Mouse (Mus musculus): ENCODE measurements around the gene Itgb2. TPM values are rescaled to one million over a fixed set of nuclear protein-coding genes. Genes with fewer than 3 reads are reported as not detected.
A peak's percentile ranks its signal among the peaks of the same experiment; 100 is the strongest.

Gene Itgb2
- 1.3 TPM in 2 replicates for polyA plus RNA-seq (2015; fragmentation: Nextera tagmentation; extraction: Ambion mirVana)

- no peak for TF ChIP-seq CTCF (IDR thresholded peaks at IDR 0.05; ENCODE audit: low read depth)
- no peak for TF ChIP-seq EP300 (optimal IDR thresholded peaks at IDR 0.05)
These were observed at the start of gene Itgb2 for GRCm38 (mm10) chr10:77530140-77530539. Gene Itgb2 (plus strand): TSS chr10:77530252.

GRCm38 (mm10) chr10:77481814-77482213, 48.2 kb upstream of the Itgb2 start:
- Histone ChIP-seq H3K27ac (replicated peaks) (no peak overlapping the region), H3K36me3 (ENCODE audit: control insufficient read depth, insufficient read depth, low read length) (no peaks in the 10 kb centered on the region; the same call in 1 of the 2 replicates), H3K4me3 (ENCODE audit: low read depth, low read length) (no peak overlapping the region), H3K4me1 (replicated peaks; ENCODE audit: control insufficient read depth, insufficient read depth) (peaks cover 5% of the 10 kb centered on the region), H3K4me2 (replicated peaks; ENCODE audit: low read depth) (no peak overlapping the region), H3K9me3 (ENCODE audit: control insufficient read depth, low read length) (no peaks in the 10 kb centered on the region), H3K27me3 (ENCODE audit: control insufficient read depth, insufficient read depth, low read length) (no peaks in the 10 kb centered on the region), H3K9ac (ENCODE audit: low read length) (no peak overlapping the region)
- ATAC-seq (ENCODE audit: low FRiP score, low TSS enrichment): no peak
- no peak for DNase-seq (ENCODE audit: low spot score)
- TF ChIP-seq EP300 (optimal IDR thresholded peaks at IDR 0.05) (no peak), CTCF (IDR thresholded peaks at IDR 0.05; ENCODE audit: low read depth) (no peak)

More at GRCm38 (mm10) chr10:77530140-77530539, at the start of gene Itgb2:
- 58% methylated on average over 9 of the region's 9 CpGs for WGBS
- H3K36me3 ChIP-seq (ENCODE audit: control insufficient read depth, insufficient read depth, low read length): no peaks in the 10 kb centered on the region
- no peak within 1 kb of the TSS for H3K9ac ChIP-seq (ENCODE audit: low read length)
- no peak within 1 kb of the TSS for H3K27ac ChIP-seq (replicated peaks)
- H3K9me3 ChIP-seq (ENCODE audit: control insufficient read depth, low read length): no peaks in the 10 kb centered on the region
- no peak within 1 kb of the TSS for H3K4me2 ChIP-seq (replicated peaks; ENCODE audit: low read depth)
- ATAC-seq (ENCODE audit: low FRiP score, low TSS enrichment): no peak
- H3K4me1 ChIP-seq (replicated peaks; ENCODE audit: control insufficient read depth, insufficient read depth): no peaks in the 10 kb centered on the region
- no peak for DNase-seq (ENCODE audit: low spot score)
- H3K27me3 ChIP-seq (ENCODE audit: control insufficient read depth, insufficient read depth, low read length): no peaks in the 10 kb centered on the region
- no peak within 1 kb of the TSS for H3K4me3 ChIP-seq (ENCODE audit: low read depth, low read length)

- no peak for TF ChIP-seq CTCF (IDR thresholded peaks at IDR 0.05; ENCODE audit: low read depth)
- no peak for TF ChIP-seq EP300 (optimal IDR thresholded peaks at IDR 0.05)
- H3K4me2 ChIP-seq (replicated peaks; ENCODE audit: low read depth): 0 out of 2 replicates have a peak overlapping the region, but pooled peaks have one; percentile 8
These were observed 45.7 kb upstream of the Itgb2 start for GRCm38 (mm10) chr10:77484205-77484935.

DNA sequence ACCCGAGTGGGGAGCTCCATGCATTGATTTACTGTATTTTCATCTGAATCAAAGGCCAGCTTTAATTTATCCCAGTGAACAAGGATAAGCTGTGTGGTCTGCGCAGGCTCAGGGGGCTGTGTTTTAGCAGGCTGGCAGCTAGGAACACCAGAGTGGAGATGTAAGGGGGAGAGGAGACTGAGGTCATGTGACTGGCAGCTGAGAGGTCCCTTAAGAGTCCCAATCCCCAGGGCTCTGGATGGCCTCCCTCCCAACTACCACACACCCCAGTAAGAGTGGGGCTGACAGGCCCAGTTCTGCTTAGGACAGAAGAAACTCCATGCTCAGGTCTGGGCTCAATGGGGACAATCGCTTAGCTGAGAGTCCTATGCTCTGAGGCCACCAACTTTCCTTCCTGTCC, 44.3 kb upstream of the Itgb2 start:
- Histone ChIP-seq H3K4me1 (replicated peaks; ENCODE audit: control insufficient read depth, insufficient read depth) (peaks cover 5% of the 10 kb centered on the region), H3K27me3 (ENCODE audit: control insufficient read depth, insufficient read depth, low read length) (no peaks in the 10 kb centered on the region), H3K9ac (ENCODE audit: low read length) (no peak overlapping the region), H3K27ac (replicated peaks) (no peak overlapping the region), H3K9me3 (ENCODE audit: control insufficient read depth, low read length) (no peaks in the 10 kb centered on the region), H3K4me2 (replicated peaks; ENCODE audit: low read depth) (no peak overlapping the region), H3K4me3 (ENCODE audit: low read depth, low read length) (no peak overlapping the region), H3K36me3 (ENCODE audit: control insufficient read depth, insufficient read depth, low read length) (peaks cover 18% of the 10 kb centered on the region)
- TF ChIP-seq CTCF (IDR thresholded peaks at IDR 0.05; ENCODE audit: low read depth) (no peak), EP300 (optimal IDR thresholded peaks at IDR 0.05) (no peak)
- no peak for ATAC-seq (ENCODE audit: low FRiP score, low TSS enrichment)
- 64% methylated on average over 3 of the region's 3 CpGs for WGBS
- no peak for DNase-seq (ENCODE audit: low spot score)

More at GRCm38 (mm10) chr10:77484205-77484935, 45.7 kb upstream of the Itgb2 start:
- 14% methylated on average over 18 of the region's 18 CpGs for WGBS
- Histone ChIP-seq H3K27ac (replicated peaks) (peak overlapping the region; percentile 61), H3K9ac (ENCODE audit: low read length) (no peak overlapping the region), H3K4me3 (ENCODE audit: low read depth, low read length) (no peak overlapping the region), H3K4me1 (replicated peaks; ENCODE audit: control insufficient read depth, insufficient read depth) (peaks cover 5% of the 10 kb centered on the region), H3K36me3 (ENCODE audit: control insufficient read depth, insufficient read depth, low read length) (peaks cover 10% of the 10 kb centered on the region), H3K27me3 (ENCODE audit: control insufficient read depth, insufficient read depth, low read length) (no peaks in the 10 kb centered on the region), H3K9me3 (ENCODE audit: control insufficient read depth, low read length) (no peaks in the 10 kb centered on the region)
- peak; percentile 79 for ATAC-seq (ENCODE audit: low FRiP score, low TSS enrichment)
- DNase-seq (ENCODE audit: low spot score): peak; percentile 69

GRCm38 (mm10) chr10:77488168-77488567, 41.9 kb upstream of the Itgb2 start:
- H3K27me3 ChIP-seq (ENCODE audit: control insufficient read depth, insufficient read depth, low read length): no peaks in the 10 kb centered on the region
- no peaks in the 10 kb centered on the region for H3K9me3 ChIP-seq (ENCODE audit: control insufficient read depth, low read length)
- H3K36me3 ChIP-seq (ENCODE audit: control insufficient read depth, insufficient read depth, low read length): peaks cover 18% of the 10 kb centered on the region
- H3K9ac ChIP-seq (ENCODE audit: low read length): no peak overlapping the region
- H3K4me3 ChIP-seq (ENCODE audit: low read depth, low read length): no peak overlapping the region
- no peak overlapping the region for H3K4me2 ChIP-seq (replicated peaks; ENCODE audit: low read depth)
- 94% methylated on average over 7 of the region's 7 CpGs for WGBS
- ATAC-seq (ENCODE audit: low FRiP score, low TSS enrichment) (no peak), DNase-seq (ENCODE audit: low spot score) (no peak)
- TF ChIP-seq CTCF (IDR thresholded peaks at IDR 0.05; ENCODE audit: low read depth) (no peak), EP300 (optimal IDR thresholded peaks at IDR 0.05) (no peak)
- peaks cover 5% of the 10 kb centered on the region for H3K4me1 ChIP-seq (replicated peaks; ENCODE audit: control insufficient read depth, insufficient read depth)
- H3K27ac ChIP-seq (replicated peaks): no peak overlapping the region

- ATAC-seq (ENCODE audit: low FRiP score, low TSS enrichment) (no peak), DNase-seq (ENCODE audit: low spot score) (no peak)
- WGBS: 68% methylated on average over 6 of the region's 6 CpGs
- Histone ChIP-seq H3K4me3 (ENCODE audit: low read depth, low read length) (no peak overlapping the region), H3K27ac (replicated peaks) (no peak overlapping the region), H3K9me3 (ENCODE audit: control insufficient read depth, low read length) (no peaks in the 10 kb centered on the region), H3K4me1 (replicated peaks; ENCODE audit: control insufficient read depth, insufficient read depth) (no peaks in the 10 kb centered on the region), H3K27me3 (ENCODE audit: control insufficient read depth, insufficient read depth, low read length) (no peaks in the 10 kb centered on the region), H3K36me3 (ENCODE audit: control insufficient read depth, insufficient read depth, low read length) (peaks cover 20% of the 10 kb centered on the region), H3K9ac (ENCODE audit: low read length) (no peak overlapping the region), H3K4me2 (replicated peaks; ENCODE audit: low read depth) (no peak overlapping the region)
- TF ChIP-seq EP300 (optimal IDR thresholded peaks at IDR 0.05) (no peak), CTCF (IDR thresholded peaks at IDR 0.05; ENCODE audit: low read depth) (no peak)
These were observed 38.5 kb upstream of the Itgb2 start for GRCm38 (mm10) chr10:77491585-77491984.
